Mouse (Mus musculus) adrenal gland, adult 2 months (tissue): Measurements from ENCODE around the gene Comp. TPM values are rescaled to one million over a fixed set of nuclear protein-coding genes. Genes with fewer than 3 reads are reported as not detected.

Experiments used
- polyA plus RNA-seq: library from polyadenylated mRNA; depleted of rRNA; stranded (reverse); fragments of >200 nt; gene quantifications from 2 replicates; pipeline ENCODE4 v1.2.3, GENCODE M21; 2012; rRNA removed
- total RNA-seq, 2 experiments: library from RNA; stranded (reverse); gene quantifications; 2 replicates each; pipeline ENCODE4 v1.2.3; 2021

Gene Comp
- total and polyA plus RNA-seq, 3 experiments: 0.14 to 0.38 (median 0.35) TPM

Other genes starting within 250 kb of the Comp start
- 10 to 100 TPM; 19.1 to 20.0 TPM for gene Nr2c2ap, start 242.2 kb upstream of the Comp start, total RNA-seq
- 11.9 and 12.4 TPM in 2 replicates for gene Nr2c2ap, start 242.2 kb upstream of the Comp start, polyA plus RNA-seq
- gene Rfxank, start 234.4 kb upstream of the Comp start, total RNA-seq: 10 to 100 TPM; 15.4 to 18.0 TPM
- 13.6 and 16.6 TPM in 2 replicates for gene Rfxank, start 234.4 kb upstream of the Comp start, polyA plus RNA-seq
- gene Borcs8, start 234.1 kb upstream of the Comp start, total RNA-seq: 10 to 100 TPM; 57.1 to 57.8 TPM
- 70.4 and 84.8 TPM in 2 replicates for gene Borcs8, start 234.1 kb upstream of the Comp start, polyA plus RNA-seq
- gene Mef2b, start 233.8 kb upstream of the Comp start, total RNA-seq: under 1 TPM; 0.45 to 0.63 TPM
- 1.5 and 2.2 TPM in 2 replicates for gene Mef2b, start 233.8 kb upstream of the Comp start, polyA plus RNA-seq
- 10 to 100 TPM; 66.5 to 74.0 TPM for gene Tmem161a, start 201.2 kb upstream of the Comp start, total RNA-seq
- 277 and 300 TPM in 2 replicates for gene Tmem161a, start 201.2 kb upstream of the Comp start, polyA plus RNA-seq
- gene Slc25a42, start 161.3 kb upstream of the Comp start, total RNA-seq: 10 to 100 TPM; 40.9 to 49.3 TPM
- gene Slc25a42, start 161.3 kb upstream of the Comp start, polyA plus RNA-seq: 72.6 and 85.8 TPM in 2 replicates
- gene Sugp2, start 139.3 kb upstream of the Comp start, total RNA-seq: 10 to 100 TPM; 31.8 to 31.9 TPM
- 34.8 and 36.2 TPM in 2 replicates for gene Sugp2, start 139.3 kb upstream of the Comp start, polyA plus RNA-seq
- gene Armc6, start 139.1 kb upstream of the Comp start, total RNA-seq: 10 to 100 TPM; 10.8 to 11.5 TPM
- 17.4 and 21.2 TPM in 2 replicates for gene Armc6, start 139.1 kb upstream of the Comp start, polyA plus RNA-seq
- gene Homer3, start 90.7 kb upstream of the Comp start, total RNA-seq: 10 to 100 TPM; 16.0 to 21.8 TPM
- gene Homer3, start 90.7 kb upstream of the Comp start, polyA plus RNA-seq: 56.8 and 68.4 TPM in 2 replicates
- 10 to 100 TPM; 57.7 to 69.5 TPM for gene Ddx49, start 71.1 kb upstream of the Comp start, total RNA-seq
- 53.3 and 62.5 TPM in 2 replicates for gene Ddx49, start 71.1 kb upstream of the Comp start, polyA plus RNA-seq
- 100 to 1,000 TPM; 203 to 233 TPM for gene Cope, start 71.0 kb upstream of the Comp start, total RNA-seq
- 491 and 579 TPM in 2 replicates for gene Cope, start 71.0 kb upstream of the Comp start, polyA plus RNA-seq
- gene Cers1, start 57.8 kb upstream of the Comp start, total RNA-seq: 1 to 10 TPM; 2.5 to 3.8 TPM
- gene Cers1, start 57.8 kb upstream of the Comp start, polyA plus RNA-seq: 4.9 and 5.2 TPM in 2 replicates
- gene Gdf1, start 43.7 kb upstream of the Comp start, total RNA-seq: under 1 TPM in 1 of 2 experiments, not detected in 1; 0.41 TPM
- 7.9 and 9.8 TPM in 2 replicates for gene Gdf1, start 43.7 kb upstream of the Comp start, polyA plus RNA-seq
- gene Upf1, start 20.3 kb upstream of the Comp start, total RNA-seq: 10 to 100 TPM; 60.0 to 60.5 TPM
- gene Upf1, start 20.3 kb upstream of the Comp start, polyA plus RNA-seq: 45.1 and 53.3 TPM in 2 replicates
- 10 to 100 TPM; 20.6 to 25.0 TPM for gene Crtc1, start 66.0 kb downstream of the Comp start, total RNA-seq
- 48.5 and 50.5 TPM in 2 replicates for gene Crtc1, start 66.0 kb downstream of the Comp start, polyA plus RNA-seq
- 10 to 100 TPM; 21.7 to 25.8 TPM for gene Klhl26, start 103.4 kb downstream of the Comp start, total RNA-seq
- 119 and 121 TPM in 2 replicates for gene Klhl26, start 103.4 kb downstream of the Comp start, polyA plus RNA-seq
- 10 to 100 TPM; 16.8 to 24.3 TPM for gene Tmem59l, start 113.8 kb downstream of the Comp start, total RNA-seq
- gene Tmem59l, start 113.8 kb downstream of the Comp start, polyA plus RNA-seq: 42.9 and 55.8 TPM in 2 replicates
- 1 to 10 TPM in 1 of 2 experiments, under 1 TPM in 1; 0.58 to 1.4 TPM for gene Crlf1, start 119.6 kb downstream of the Comp start, total RNA-seq
- gene Crlf1, start 119.6 kb downstream of the Comp start, polyA plus RNA-seq: 0.58 and 1.2 TPM in 2 replicates
- gene Rex1bd, start 133.2 kb downstream of the Comp start, total RNA-seq: 100 to 1,000 TPM; 148 to 164 TPM
- 327 and 373 TPM in 2 replicates for gene Rex1bd, start 133.2 kb downstream of the Comp start, polyA plus RNA-seq
- gene Uba52, start 137.2 kb downstream of the Comp start, total RNA-seq: 1,000 to 10,000 TPM; 1,627 to 1,685 TPM
- gene Uba52, start 137.2 kb downstream of the Comp start, polyA plus RNA-seq: 619 and 1,322 TPM in 2 replicates
- 100 to 1,000 TPM; 269 to 287 TPM for gene Fkbp8, start 154.2 kb downstream of the Comp start, total RNA-seq
- gene Fkbp8, start 154.2 kb downstream of the Comp start, polyA plus RNA-seq: 602 and 610 TPM in 2 replicates
- gene Kxd1, start 154.4 kb downstream of the Comp start, total RNA-seq: 10 to 100 TPM; 75.9 to 82.8 TPM
- 83.0 and 87.3 TPM in 2 replicates for gene Kxd1, start 154.4 kb downstream of the Comp start, polyA plus RNA-seq
- 10 to 100 TPM; 26.1 to 29.6 TPM for gene Ell, start 165.9 kb downstream of the Comp start, total RNA-seq
- 31.1 and 36.1 TPM in 2 replicates for gene Ell, start 165.9 kb downstream of the Comp start, polyA plus RNA-seq
- gene Isyna1, start 220.8 kb downstream of the Comp start, total RNA-seq: 100 to 1,000 TPM; 103 to 199 TPM
- 344 and 376 TPM in 2 replicates for gene Isyna1, start 220.8 kb downstream of the Comp start, polyA plus RNA-seq
- gene Ssbp4, start 235.3 kb downstream of the Comp start, total RNA-seq: 100 to 1,000 TPM in 1 of 2 experiments, 10 to 100 TPM in 1; 76.2 to 110 TPM
- 476 and 593 TPM in 2 replicates for gene Ssbp4, start 235.3 kb downstream of the Comp start, polyA plus RNA-seq
- gene Lrrc25, start 242.6 kb downstream of the Comp start, total RNA-seq: 1 to 10 TPM; 1.8 to 3.6 TPM
- 8.4 and 11.1 TPM in 2 replicates for gene Lrrc25, start 242.6 kb downstream of the Comp start, polyA plus RNA-seq